Mouse (Mus musculus): ENCODE results near the gene Wipf3. TPM values are rescaled to one million over a fixed set of nuclear protein-coding genes. Genes with fewer than 3 reads are reported as not detected.

Wipf3 gene
- total and polyA plus RNA-seq, 3 experiments = 0.64 to 1.3 (median 1.2) TPM

DNA sequence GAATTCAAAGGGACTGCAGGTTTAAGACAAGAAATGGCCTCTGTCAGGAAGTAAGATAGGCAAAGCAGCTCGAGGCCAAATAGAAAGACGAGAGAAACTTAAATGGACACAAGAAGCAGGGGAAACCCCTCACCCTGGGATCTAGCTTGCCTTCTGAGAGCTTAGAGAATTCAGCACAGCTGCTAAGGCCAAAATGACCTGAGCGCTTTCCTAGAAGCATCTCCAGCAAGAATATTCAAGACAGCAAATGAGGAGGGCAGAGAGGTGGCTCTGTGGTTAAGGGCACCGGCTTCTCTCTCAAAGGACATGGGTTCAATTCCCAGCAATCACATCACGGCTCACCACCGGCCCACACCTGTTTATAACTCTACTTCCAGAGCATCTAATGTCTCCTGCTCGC, 107.7 kb downstream of the Wipf3 start:
- H3K4me1 ChIP-seq (ENCODE audit: control insufficient read depth in 1 of 2, insufficient read depth in 2 of 2) = peaks cover 18 to 53% of the 10 kb centered on the region in 2 experiments
- H3K27me3 ChIP-seq (replicated peaks) = no peaks in the 10 kb centered on the region
- H3K4me2 ChIP-seq (ENCODE audit: insufficient read depth, low read depth, poor library complexity, severe bottlenecking) = peak overlapping the region; percentile 62
- dilution Hi-C loops (cut with MboI; ENCODE audit: extremely low pct_ligation_motif_present, extremely low pct_unique_long_range_greater_than_20kb, low sequenced_read_pairs) = no loop called here
- H3K27ac ChIP-seq (ENCODE audit: insufficient read depth, low read depth) = peak overlapping the region; percentile 23; the same call in 1 of the 2 replicates
- no peak overlapping the region for H3K4me3 ChIP-seq (replicated peaks in 1 of 3; ENCODE audit: low read depth in 2 of 3, low read length in 2 of 3, poor library complexity in 1 of 3)
- TF ChIP-seq KAT2A (IDR thresholded peaks at IDR 0.05; ENCODE audit: insufficient replicate concordance, low read length) (no peak), MAFK (IDR thresholded peaks at IDR 0.05; ENCODE audit: insufficient replicate concordance, low read length) (no peak), MYC (IDR thresholded peaks at IDR 0.05; ENCODE audit: low read depth, low read length) (0 out of 2 replicates have a peak, but pooled peaks have one; percentile 57), ZKSCAN1 (IDR thresholded peaks at IDR 0.05; ENCODE audit: borderline replicate concordance, low read depth, low read length) (no peak), EP300 (IDR thresholded peaks at IDR 0.05; ENCODE audit: low read length) (peak; percentile 60; the same call in 1 of the 2 replicates), JUN (IDR thresholded peaks at IDR 0.05; ENCODE audit: insufficient read depth, low read depth, low read length) (no peak), POLR2A (IDR thresholded peaks at IDR 0.05; ENCODE audit: low read depth, low read length) (no peak), ZMIZ1 (IDR thresholded peaks at IDR 0.05; ENCODE audit: low read depth, low read length) (no peak), CHD2 (IDR thresholded peaks at IDR 0.05; ENCODE audit: low read length) (no peak), MAX (IDR thresholded peaks at IDR 0.05; ENCODE audit: low read length) (peak; percentile 11; the same call in 1 of the 2 replicates), NRF1 (IDR thresholded peaks at IDR 0.05; ENCODE audit: low read depth, low read length) (no peak), ELF1 (IDR thresholded peaks at IDR 0.05; ENCODE audit: low read depth, low read length) (peak; percentile 39), TBP (conservative IDR thresholded peaks at IDR 0.05; ENCODE audit: low read depth, low read length) (peak; percentile 67; the same call in 1 of the 2 replicates), UBTF (IDR thresholded peaks at IDR 0.05; ENCODE audit: low read depth, low read length) (no peak), USF2 (conservative IDR thresholded peaks at IDR 0.05; ENCODE audit: low read depth, low read length) (no peak), PAX5 (IDR thresholded peaks at IDR 0.05; ENCODE audit: low read length) (no peak), ZNF384 (IDR thresholded peaks at IDR 0.05; ENCODE audit: low read depth, low read length) (no peak), ETS1 (conservative IDR thresholded peaks at IDR 0.05; ENCODE audit: low read depth, low read length) (peak; percentile 37; the same call in 1 of the 2 replicates), JUND (conservative IDR thresholded peaks at IDR 0.05; ENCODE audit: low read depth, low read length) (no peak), BHLHE40 (IDR thresholded peaks at IDR 0.05; ENCODE audit: low read depth, low read length) (0 out of 2 replicates have a peak, but pooled peaks have one; percentile 17), RAD21 (IDR thresholded peaks at IDR 0.05; ENCODE audit: low read depth, low read length) (no peak), HCFC1 (IDR thresholded peaks at IDR 0.05; ENCODE audit: low read depth, low read length) (peak; percentile 23; the same call in 1 of the 2 replicates), CHD1 (IDR thresholded peaks at IDR 0.05; ENCODE audit: low read depth, low read length) (no peak), MEF2A (IDR thresholded peaks at IDR 0.05; ENCODE audit: borderline replicate concordance, low read depth, low read length) (peak; percentile 42; the same call in 1 of the 2 replicates), CTCF (conservative IDR thresholded peaks at IDR 0.05 in 1 of 2, IDR thresholded peaks at IDR 0.05 in 1 of 2; ENCODE audit: low read depth in 2 of 2, low read length in 2 of 2) (no peak), TCF12 (IDR thresholded peaks at IDR 0.05; ENCODE audit: low read depth, low read length) (peak; percentile 51; the same call in 1 of the 2 replicates), IRF4 (IDR thresholded peaks at IDR 0.05; ENCODE audit: low read depth, low read length) (peak; percentile 39), GABPA (IDR thresholded peaks at IDR 0.05; ENCODE audit: insufficient replicate concordance, low read depth, low read length) (no peak), NELFE (IDR thresholded peaks at IDR 0.05; ENCODE audit: low read depth, low read length) (0 out of 2 replicates have a peak, but pooled peaks have one; percentile 19)
- in situ Hi-C loops (cut with MboI; ENCODE audit: low pct_ligation_motif_present, low pct_unique_long_range_greater_than_20kb, low sequenced_read_pairs) = no loop called here
- peak; percentile 44 for DNase-seq (ENCODE audit: extremely low read depth)
- no peaks in the 10 kb centered on the region for H3K36me3 ChIP-seq (replicated peaks in 1 of 2; ENCODE audit: control insufficient read depth in 1 of 2, insufficient read depth in 1 of 2, low read length in 1 of 2)
- no peak overlapping the region for H3K9ac ChIP-seq (ENCODE audit: insufficient read depth, low read depth)
- H3K79me2 ChIP-seq (replicated peaks; ENCODE audit: control insufficient read depth, extremely low read depth, insufficient read depth, poor library complexity, severe bottlenecking) = no peaks in the 10 kb centered on the region
- H3K9me3 ChIP-seq (replicated peaks; ENCODE audit: low read length) = no peaks in the 10 kb centered on the region
